Mouse (Mus musculus): ENCODE data around the gene Pfkm.

GRCm38 (mm10) chr15:98165525-98165924 lies 73.1 kb downstream of the Pfkm start, which contains the start of gene Asb8:
- no peak for TF ChIP-seq CTCF (IDR thresholded peaks at IDR 0.05; ENCODE audit: low read depth)
- TF ChIP-seq EP300 (IDR thresholded peaks at IDR 0.05; ENCODE audit: low read depth), result no peak

Measured in liver, postnatal 0 days (tissue).